Mouse (Mus musculus): Measurements from ENCODE around the gene Cog4. TPM values are rescaled to one million over a fixed set of nuclear protein-coding genes. Genes with fewer than 3 reads are reported as not detected.

Gene Cog4
- 62.1 TPM for polyA plus RNA-seq (2014; fragmentation: Illumina TruSeq; extraction: RNeasy Lipid Tissue Mini Kit (QIAGEN cat#74804); ENCODE audit: low read depth, low replicate concordance)

DNA sequence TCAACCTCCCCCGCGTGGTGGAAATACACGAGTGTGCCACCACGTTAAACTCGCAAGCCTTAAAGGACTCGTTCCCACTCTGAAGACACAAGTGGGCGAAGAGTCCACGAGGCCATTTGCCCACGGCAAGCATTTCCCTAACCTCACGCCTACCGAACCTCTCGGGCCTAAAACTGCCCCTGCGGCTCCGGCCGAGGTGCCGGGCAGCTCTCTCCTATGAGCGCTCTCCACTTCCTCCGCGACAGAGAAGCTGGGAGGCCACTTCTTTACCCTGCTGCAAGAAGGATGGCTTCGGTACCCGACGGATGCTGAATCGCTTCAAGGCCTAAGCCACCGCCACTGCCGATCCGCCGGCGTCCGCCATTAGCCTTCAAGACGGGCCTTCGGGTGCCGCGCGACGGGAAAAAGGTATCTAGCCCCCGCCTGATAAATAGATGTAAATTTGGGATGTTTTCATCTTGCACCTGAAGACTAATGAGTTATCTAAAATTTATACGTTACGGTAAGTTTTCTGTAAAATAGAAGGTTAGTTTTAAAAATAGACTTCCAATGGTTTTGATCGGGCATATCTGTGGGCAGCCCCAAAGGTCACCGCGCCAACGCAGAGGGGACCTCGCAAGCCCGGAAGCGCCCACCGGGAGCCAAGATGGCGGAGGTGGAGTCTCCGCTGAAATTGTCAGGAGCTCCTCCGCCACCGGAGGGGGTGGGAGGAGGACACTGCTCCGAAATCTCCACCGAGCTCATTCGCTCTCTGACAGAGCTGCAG, at the start of gene Cog4, which contains the start of gene Sf3b3:
TSS of gene Cog4 (plus strand) at position 196 of the 766 bp plus-strand sequence.
TSS of gene Sf3b3 (minus strand) at position 383 of the 766 bp plus-strand sequence.

GRCm38 (mm10) chr8:110805669-110806068, 40.7 kb upstream of the Cog4 start, which contains the start of gene Il34:
Gene Il34 (minus strand): TSS chr8:110805924.

DNA sequence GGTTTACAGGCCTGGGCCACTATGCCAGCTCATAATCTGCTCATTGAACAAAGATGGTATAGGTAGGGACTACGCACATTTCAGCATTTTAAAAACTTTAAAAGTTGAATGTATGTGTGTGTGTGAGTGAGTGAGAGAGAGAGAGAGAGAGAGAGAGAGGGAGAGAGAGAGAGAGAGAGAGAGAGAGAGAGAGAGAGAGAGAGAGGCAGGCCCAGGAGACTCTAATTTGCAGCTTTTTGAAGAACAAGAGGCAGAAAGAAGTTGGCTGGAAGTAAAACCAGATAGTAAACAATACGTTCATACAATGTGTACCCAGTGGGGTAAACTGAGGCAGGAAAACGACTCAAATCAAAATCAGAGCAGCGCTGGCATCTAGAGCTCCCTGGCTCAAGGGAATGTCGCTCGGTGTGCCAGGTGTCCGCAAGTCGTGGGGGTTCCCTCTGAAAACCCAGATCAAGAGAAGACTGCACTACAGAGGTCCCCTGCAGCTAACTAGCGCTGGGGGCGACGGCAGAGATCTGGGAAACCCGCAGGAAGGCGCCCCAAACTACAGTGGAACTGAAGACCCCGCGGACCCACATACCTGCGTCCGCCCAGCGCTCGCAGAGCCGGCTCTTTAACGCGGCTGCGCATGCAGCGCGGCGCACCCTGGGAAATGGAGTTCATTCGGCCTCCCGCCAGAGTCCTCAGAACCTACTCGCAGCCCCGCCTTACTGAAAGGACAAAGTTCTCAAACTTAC, 55.6 kb downstream of the Cog4 start, which contains the start of gene Fuk:
TSS of gene Fuk (minus strand) at position 650 of the 740 bp plus-strand sequence.

DNA sequence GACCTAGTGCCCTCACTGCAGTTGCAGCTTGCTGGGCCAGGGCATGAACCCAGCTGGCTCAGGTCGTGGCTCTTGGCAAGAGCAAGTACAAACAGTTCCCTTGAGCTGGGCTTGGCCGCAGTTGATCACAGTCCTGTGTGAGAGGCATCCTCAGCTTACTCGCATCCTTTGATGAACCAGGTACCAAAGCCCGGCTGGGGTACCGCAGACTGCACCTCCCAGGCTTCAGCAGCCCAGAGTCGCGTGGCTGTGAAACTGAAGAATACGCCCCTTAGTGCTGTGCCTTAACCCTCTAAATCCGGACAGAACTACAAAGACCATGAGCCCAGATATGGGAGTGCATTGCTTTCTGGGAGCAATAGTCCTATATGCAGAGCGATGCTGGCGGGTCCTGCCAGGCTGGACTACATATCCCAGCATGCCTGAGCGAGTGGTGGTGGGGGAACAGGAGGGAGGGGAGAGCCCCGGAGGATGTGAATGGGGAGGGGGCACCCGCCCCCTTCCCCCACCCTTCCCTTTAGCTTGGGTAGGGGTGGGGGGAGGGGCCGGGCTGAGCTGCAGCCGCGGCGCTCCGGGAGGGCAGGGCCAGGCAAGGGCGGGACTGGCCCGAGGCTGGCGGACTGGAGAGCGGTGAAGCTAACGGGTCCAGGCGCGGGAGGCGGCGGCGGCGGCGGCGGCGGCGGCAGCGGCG, 73.1 kb downstream of the Cog4 start, which contains the start of gene St3gal2:
TSS of gene St3gal2 (plus strand) at position 582 of the 691 bp plus-strand sequence.

Other genes with a start within 250 kb of the Cog4 start
- gene Vac14, start 228.0 kb upstream of the Cog4 start, polyA plus RNA-seq (2014; fragmentation: Illumina TruSeq; extraction: RNeasy Lipid Tissue Mini Kit (QIAGEN cat#74804); ENCODE audit: low read depth, low replicate concordance): 24.3 TPM
- 23.5 TPM for gene Mtss1l, start 125.1 kb upstream of the Cog4 start, polyA plus RNA-seq (2014; fragmentation: Illumina TruSeq; extraction: RNeasy Lipid Tissue Mini Kit (QIAGEN cat#74804); ENCODE audit: low read depth, low replicate concordance)
- 39.2 TPM for gene Il34, start 40.7 kb upstream of the Cog4 start, polyA plus RNA-seq (2014; fragmentation: Illumina TruSeq; extraction: RNeasy Lipid Tissue Mini Kit (QIAGEN cat#74804); ENCODE audit: low read depth, low replicate concordance)
- 38.6 TPM for gene Sf3b3, start 187 bp downstream of the Cog4 start, polyA plus RNA-seq (2014; fragmentation: Illumina TruSeq; extraction: RNeasy Lipid Tissue Mini Kit (QIAGEN cat#74804); ENCODE audit: low read depth, low replicate concordance)
- gene Fuk, start 55.9 kb downstream of the Cog4 start, polyA plus RNA-seq (2014; fragmentation: Illumina TruSeq; extraction: RNeasy Lipid Tissue Mini Kit (QIAGEN cat#74804); ENCODE audit: low read depth, low replicate concordance): 9.1 TPM
- gene St3gal2, start 73.3 kb downstream of the Cog4 start, polyA plus RNA-seq (2014; fragmentation: Illumina TruSeq; extraction: RNeasy Lipid Tissue Mini Kit (QIAGEN cat#74804); ENCODE audit: low read depth, low replicate concordance): 112 TPM
- 38.7 TPM for gene Ddx19a, start 151.2 kb downstream of the Cog4 start, polyA plus RNA-seq (2014; fragmentation: Illumina TruSeq; extraction: RNeasy Lipid Tissue Mini Kit (QIAGEN cat#74804); ENCODE audit: low read depth, low replicate concordance)
- 12.1 TPM for gene Ddx19b, start 185.2 kb downstream of the Cog4 start, polyA plus RNA-seq (2014; fragmentation: Illumina TruSeq; extraction: RNeasy Lipid Tissue Mini Kit (QIAGEN cat#74804); ENCODE audit: low read depth, low replicate concordance)
- gene Aars, start 186.5 kb downstream of the Cog4 start, polyA plus RNA-seq (2014; fragmentation: Illumina TruSeq; extraction: RNeasy Lipid Tissue Mini Kit (QIAGEN cat#74804); ENCODE audit: low read depth, low replicate concordance): 35.5 TPM
- gene Exosc6, start 209.7 kb downstream of the Cog4 start, polyA plus RNA-seq (2014; fragmentation: Illumina TruSeq; extraction: RNeasy Lipid Tissue Mini Kit (QIAGEN cat#74804); ENCODE audit: low read depth, low replicate concordance): 0.63 TPM
- 23.4 TPM for gene Clec18a, start 245.8 kb downstream of the Cog4 start, polyA plus RNA-seq (2014; fragmentation: Illumina TruSeq; extraction: RNeasy Lipid Tissue Mini Kit (QIAGEN cat#74804); ENCODE audit: low read depth, low replicate concordance)
- gene Pdpr, start 248.0 kb downstream of the Cog4 start, polyA plus RNA-seq (2014; fragmentation: Illumina TruSeq; extraction: RNeasy Lipid Tissue Mini Kit (QIAGEN cat#74804); ENCODE audit: low read depth, low replicate concordance): 14.6 TPM